Mouse (Mus musculus) c-Kit-positive CD71-positive TER-119-negative erythroid progenitor cells, embryonic 14.5 days (primary cell): Measurements from ENCODE around the gene Cidec.
A peak's percentile ranks its signal among the peaks of the same experiment; 100 is the strongest.

Experiments
- DNase-seq: peaks from one replicate; pipeline ENCODE4 v3.0.0-alpha.2; 2013; ENCODE audit warnings: low read depth

The Cidec gene

GRCm38 (mm10) chr6:113406683-113407082, 28.9 kb downstream of the Cidec start:
- no peak for DNase-seq

- no peak for DNase-seq
Observed at GRCm38 (mm10) chr6:113405483-113405882, 30.1 kb downstream of the Cidec start.

DNA sequence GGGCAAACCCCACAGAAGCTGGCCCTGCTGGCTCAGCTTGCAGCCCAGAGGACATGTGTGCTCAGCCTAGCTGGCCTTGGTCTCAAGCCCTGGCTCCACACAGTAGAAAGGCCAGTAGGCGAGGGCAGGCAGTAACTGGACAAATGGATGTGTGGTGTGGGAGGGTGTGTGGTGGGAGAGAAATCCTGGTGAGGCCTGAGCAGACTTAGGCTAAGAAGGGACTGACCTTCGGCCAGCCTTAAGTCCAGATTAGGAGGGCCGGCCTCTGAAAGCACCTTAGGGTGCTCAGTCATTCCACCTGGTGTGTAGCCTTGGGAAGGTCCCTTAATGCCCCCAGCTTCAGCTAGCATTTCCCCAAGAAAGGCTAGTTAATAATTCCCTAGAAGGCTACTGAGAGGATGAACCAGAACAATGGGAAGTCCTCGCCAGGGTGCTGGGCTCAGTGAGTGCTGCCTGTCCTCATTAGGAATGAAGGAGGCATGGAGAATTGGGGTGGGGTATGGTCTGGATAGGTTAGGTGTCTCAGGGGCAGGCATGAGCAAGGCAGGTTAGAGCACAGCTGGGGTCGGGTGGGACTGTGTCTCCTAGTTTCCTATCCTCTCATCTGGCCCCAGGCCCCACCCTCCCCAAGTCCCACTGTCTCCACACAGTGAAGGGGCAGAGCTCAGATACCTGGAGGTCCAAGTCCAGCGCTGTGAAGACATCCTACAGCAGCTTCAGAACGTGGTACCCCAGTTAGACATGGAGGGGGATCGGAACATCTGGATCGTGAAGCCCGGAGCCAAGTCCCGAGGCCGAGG, 30.7 kb downstream of the Cidec start:
- no peak for DNase-seq

- DNase-seq = no peak
Observed at GRCm38 (mm10) chr6:113402094-113402493, 33.5 kb downstream of the Cidec start.

DNA sequence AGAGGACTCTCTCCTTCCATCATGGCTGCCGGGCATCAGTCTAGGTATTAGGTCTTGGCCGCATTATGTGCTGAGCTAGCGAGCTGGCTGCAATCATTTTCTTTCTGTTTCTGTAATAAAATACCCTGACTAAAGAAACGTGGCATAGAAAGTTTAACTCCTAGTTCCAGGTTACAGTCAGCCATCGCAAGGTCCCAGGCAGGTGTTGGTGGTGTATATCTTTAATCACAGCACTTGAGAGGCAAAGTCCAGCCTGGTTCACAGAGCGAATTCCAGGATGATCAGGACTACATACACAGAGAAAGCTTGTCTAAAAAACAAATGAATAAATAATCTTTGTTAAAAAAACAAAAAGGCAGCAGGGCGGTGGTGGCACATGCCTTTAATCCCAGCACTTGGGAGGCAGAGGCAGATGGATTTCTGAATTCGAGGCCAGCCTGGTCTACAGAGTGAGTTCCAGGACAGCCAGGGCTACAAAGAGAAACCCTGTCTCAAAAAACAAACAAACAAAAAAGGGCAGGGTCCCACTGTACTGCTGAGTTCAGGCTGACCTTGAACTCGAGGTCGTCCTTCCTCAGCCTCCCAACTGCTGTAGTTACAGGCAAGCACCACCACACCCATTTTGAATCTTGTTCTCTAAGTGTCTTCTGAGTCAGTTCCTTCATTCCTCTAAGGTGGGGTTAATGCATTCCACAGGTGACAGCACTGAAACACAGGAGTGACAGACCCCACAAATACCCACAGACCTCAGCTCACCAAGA, 39.1 kb downstream of the Cidec start:
- DNase-seq = no peak

DNA sequence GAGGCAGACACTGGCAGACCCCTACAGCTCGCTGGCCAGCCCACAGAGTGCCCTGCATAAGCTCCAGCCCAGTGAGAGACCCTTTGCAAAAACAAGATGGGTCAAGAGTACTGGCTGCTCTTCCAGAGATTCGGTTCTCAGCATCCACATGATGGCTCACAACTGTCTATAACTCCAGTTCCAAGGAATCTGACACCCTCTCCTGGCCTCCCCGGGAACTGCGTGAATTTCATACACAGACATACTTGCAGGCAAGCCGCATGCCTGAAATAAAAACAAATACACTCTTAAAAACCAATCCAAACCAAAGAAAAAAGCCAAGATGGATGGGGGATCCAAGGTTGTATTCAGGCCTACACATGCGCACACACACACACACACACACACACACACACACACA, 40.1 kb downstream of the Cidec start:
- DNase-seq = no peak

DNA sequence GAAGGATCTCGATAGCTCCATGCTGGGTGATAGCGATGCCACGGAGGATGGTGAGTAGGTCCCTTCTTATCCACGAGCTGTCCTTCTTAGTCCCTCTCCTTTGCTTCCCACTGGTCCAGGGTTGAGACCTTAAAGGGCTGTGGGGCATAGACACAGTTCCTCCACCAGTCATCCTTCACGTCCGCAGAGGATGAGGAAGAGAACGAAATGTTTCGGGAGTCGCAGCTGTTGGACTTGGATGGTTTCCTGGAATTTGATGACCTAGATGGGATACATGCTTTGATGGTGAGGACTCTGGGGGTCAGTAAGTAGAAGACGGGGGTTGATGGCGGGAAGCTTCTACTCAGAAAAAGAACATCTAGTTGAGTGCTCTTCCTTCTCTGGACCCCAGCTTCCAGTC, 40.7 kb downstream of the Cidec start:
- no peak for DNase-seq

DNA sequence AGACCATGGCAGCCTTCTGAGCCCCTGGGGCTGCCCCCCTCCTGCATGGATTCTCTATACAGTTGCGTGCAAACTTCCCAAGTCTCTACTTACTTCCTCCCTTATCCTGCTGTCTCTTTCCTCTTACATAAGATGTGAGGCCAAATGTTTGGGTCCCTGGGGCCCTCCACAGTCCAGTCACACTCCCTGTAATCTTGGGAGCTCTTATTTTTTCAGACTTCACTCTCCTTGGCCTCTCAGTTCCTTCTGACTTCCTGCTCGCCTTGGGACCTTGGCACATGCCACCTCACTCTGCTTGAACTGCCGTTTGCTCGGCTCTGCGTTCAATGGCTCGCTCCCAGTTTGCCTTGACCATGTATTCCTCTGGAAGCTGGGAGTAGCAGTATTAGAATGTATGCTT, 41.6 kb downstream of the Cidec start:
- DNase-seq = no peak

- DNase-seq = no peak
Observed at GRCm38 (mm10) chr6:113392387-113393071, 43.0 kb downstream of the Cidec start.

DNA sequence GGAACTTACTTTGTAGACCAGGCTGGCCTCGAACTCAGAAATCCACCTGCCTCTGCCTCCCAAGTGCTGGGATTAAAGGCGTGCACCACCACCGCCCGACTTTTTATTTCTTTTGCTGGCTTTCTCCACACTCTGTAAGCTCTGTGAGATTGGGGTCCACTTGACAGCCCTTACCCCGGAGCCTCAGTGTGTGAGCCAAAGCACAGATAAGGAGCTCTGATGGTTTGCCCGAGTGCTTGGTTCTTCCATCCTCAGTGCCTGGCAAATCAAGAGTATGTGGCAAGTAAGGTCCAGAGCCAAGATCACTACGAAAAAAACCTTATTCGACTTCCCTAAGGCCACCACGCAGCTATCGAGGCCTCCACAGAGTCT, 43.6 kb downstream of the Cidec start:
- no peak for DNase-seq

GRCm38 (mm10) chr6:113390715-113391114, 44.8 kb downstream of the Cidec start:
- no peak for DNase-seq

GRCm38 (mm10) chr6:113388960-113389359, 46.6 kb downstream of the Cidec start, which contains the start of gene Ttll3:
Gene Ttll3 (plus strand): TSS chr6:113389260.
- no peak for DNase-seq

DNA sequence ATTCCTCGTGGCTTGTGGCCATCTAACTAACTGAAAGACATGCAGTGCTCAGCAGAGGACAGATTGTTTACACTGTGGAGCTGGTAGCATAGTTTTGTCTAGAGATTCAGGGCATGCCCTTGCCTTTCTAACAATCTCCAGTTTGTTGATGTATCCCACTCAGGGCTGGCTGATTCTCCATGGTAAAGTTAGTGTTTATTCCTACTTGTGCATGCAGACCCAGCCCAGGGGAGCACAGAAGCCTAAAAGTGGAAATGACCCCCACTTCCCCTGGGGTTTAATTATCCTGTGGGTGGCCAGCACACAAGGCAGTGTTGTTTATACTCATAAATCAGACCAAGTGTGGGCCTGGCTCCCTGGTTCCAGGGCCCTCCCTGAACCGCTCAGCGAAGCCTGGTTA, 49.5 kb downstream of the Cidec start:
- no peak for DNase-seq

DNA sequence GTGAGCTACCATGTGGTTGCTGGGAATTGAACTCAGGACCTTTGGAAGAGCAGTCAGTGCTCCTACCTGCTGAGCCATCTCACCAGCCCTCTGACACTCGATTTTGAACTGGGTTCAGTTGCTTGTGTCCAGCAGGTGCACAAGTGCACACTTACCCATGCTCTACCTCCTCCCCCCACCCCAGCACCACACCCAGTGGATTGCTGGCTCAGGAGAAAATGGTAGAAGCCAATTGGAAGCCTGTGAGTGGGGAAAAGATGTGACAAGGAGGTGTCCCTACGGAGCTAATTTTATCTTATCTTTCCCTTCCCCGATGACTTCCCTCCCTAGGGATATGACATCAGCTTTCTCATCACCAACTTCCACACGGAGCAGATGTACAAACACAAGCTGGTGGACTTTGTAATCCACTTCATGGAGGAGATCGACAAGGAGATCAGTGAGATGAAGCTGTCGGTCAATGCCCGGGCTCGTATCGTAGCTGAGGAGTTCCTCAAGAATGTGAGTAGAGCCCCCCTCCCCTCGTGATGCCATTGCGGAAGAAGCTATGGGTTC, 50.3 kb downstream of the Cidec start:
- DNase-seq = no peak

- DNase-seq = no peak
Observed at GRCm38 (mm10) chr6:113384351-113384927, 51.1 kb downstream of the Cidec start.

GRCm38 (mm10) chr6:113380480-113380879, 55.1 kb downstream of the Cidec start:
- DNase-seq = no peak

DNA sequence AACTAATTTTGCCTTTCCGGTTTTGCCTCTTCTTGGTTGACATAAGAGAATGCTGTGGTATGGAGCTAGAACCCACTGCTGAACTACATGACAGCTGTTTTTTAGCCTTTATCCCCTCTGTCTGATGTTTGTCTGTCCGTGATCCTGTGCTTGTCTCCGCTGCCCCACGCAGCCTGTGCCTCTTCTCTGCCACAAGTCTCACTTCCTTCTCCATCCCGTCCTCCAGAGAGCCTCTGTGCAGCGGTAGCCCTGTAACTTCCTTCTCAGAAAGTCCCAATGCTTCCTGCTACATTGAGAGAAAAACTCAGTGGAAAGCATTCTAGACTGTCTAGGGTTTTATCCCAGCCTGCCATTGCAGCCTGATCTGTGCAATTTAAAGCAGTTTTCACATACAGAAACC, 56.3 kb downstream of the Cidec start:
- DNase-seq = no peak

DNA sequence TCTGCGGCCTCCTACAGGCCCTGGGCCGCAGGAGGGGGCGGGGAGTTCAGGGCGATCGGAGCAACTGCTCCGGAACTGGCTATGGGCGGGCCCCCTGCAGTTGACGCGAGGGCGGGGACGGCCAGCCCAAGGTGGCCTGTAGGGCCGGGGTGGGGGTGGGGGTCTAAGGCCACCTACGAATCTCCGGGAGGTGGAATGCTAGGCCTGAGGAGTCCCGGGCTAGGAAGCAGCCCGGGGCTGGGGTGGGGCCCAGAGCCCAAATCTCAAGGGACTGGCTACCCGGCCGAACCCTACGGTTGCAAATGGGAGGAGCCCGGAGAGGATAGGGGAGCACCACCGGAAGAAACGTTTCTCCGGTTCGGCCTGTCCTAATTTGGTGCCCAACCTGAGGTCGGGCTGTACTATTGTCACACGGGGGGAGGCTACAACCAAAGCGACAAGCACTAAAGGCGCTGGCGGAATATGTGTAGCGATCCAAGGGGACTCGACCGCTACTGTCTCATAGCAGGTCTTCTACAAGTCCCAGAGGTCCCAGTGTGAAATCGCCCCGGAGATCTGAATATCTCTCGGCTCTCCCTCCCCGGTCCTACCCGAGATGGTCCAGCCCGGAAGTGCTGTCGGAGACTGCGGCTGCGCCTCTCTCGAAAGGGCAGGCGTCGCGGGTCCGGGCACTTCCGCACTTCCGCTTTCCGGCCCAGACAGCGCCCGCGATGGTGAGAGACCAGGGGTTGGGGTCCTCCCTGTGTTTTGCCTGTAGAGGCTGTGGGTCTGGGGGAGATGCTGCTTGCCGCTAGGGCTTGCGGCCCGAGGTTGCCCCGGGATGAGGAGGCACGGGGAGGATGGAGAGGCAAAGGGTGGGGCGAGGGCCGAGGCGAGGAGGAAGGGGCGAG, 57.8 kb downstream of the Cidec start, which contains the start of the genes Tada3 and Arpc4:
Gene Tada3, minus strand, starts transcription at position 388 of the 890 bp plus-strand sequence.
Gene Arpc4, plus strand, starts transcription at position 620 of the 890 bp plus-strand sequence.
- DNase-seq = peak; percentile 88

GRCm38 (mm10) chr6:113377172-113377495, 58.4 kb downstream of the Cidec start:
- DNase-seq = no peak
